Mouse (Mus musculus): ENCODE results near the gene Nectin2.
"Not testable (repeated sequence)": the region's sequence is repeated elsewhere in the genome, so short reads cannot be mapped to it uniquely, and the experiment has no call there.

DNA sequence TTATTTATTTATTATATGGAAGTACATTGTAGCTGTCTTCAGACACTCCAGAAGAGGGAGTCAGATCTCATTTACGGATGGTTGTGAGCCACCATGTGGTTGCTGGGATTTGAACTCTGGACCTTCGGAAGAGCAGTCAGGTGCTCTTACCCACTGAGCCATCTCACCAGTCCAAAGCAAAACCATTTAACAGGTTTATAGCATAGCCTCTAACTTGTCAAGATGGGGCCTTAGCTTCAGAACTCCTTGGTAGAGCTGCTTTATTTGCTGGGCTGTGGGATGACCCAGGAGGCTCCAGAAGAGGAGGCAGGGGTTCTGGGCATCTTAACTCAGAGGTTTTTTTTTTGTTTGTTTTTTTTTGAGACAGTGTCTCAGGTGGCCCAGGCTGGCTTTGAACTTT, 41.2 kb upstream of the Nectin2 start:
- TF ChIP-seq CTCF (IDR thresholded peaks at IDR 0.05; ENCODE audit: borderline replicate concordance, control insufficient read depth, extremely low read depth, insufficient read depth, low read length, poor library complexity); POLR2A (IDR thresholded peaks at IDR 0.05; ENCODE audit: control insufficient read depth, extremely low read depth, insufficient read depth, low read length, poor library complexity): not testable (repeated sequence)
